Mouse (Mus musculus): ENCODE data around the gene Flii. TPM values are rescaled to one million over a fixed set of nuclear protein-coding genes. Genes with fewer than 3 reads are reported as not detected.

Gene Flii
- polyA plus RNA-seq, 1 experiment from 2014 or later = 74.8 TPM

GRCm38 (mm10) chr11:60711218-60711617 is 15.8 kb downstream of the Flii start:
- Histone ChIP-seq H3K9me3 (ENCODE audit: control insufficient read depth, low read length) (no peaks in the 10 kb centered on the region), H3K4me3 (ENCODE audit: low read depth, low read length) (no peak overlapping the region), H3K4me2 (ENCODE audit: low read depth, low read length, severe bottlenecking) (no peak overlapping the region), H3K36me3 (ENCODE audit: control insufficient read depth, insufficient read depth, low read length) (peaks cover 46% of the 10 kb centered on the region), H3K4me1 (replicated peaks; ENCODE audit: control insufficient read depth, insufficient read depth, low read length) (no peaks in the 10 kb centered on the region), H3K9ac (ENCODE audit: low read length) (no peak overlapping the region), H3K27me3 (ENCODE audit: control insufficient read depth, insufficient read depth, low read length) (no peaks in the 10 kb centered on the region), H3K27ac (ENCODE audit: low read depth, low read length) (no peak overlapping the region)
- ATAC-seq (replicated peaks; ENCODE audit: low FRiP score) (no peak), DNase-seq (ENCODE audit: low spot score) (no peak)
- 92% methylated on average over 17 of the region's 17 CpGs for WGBS

DNA sequence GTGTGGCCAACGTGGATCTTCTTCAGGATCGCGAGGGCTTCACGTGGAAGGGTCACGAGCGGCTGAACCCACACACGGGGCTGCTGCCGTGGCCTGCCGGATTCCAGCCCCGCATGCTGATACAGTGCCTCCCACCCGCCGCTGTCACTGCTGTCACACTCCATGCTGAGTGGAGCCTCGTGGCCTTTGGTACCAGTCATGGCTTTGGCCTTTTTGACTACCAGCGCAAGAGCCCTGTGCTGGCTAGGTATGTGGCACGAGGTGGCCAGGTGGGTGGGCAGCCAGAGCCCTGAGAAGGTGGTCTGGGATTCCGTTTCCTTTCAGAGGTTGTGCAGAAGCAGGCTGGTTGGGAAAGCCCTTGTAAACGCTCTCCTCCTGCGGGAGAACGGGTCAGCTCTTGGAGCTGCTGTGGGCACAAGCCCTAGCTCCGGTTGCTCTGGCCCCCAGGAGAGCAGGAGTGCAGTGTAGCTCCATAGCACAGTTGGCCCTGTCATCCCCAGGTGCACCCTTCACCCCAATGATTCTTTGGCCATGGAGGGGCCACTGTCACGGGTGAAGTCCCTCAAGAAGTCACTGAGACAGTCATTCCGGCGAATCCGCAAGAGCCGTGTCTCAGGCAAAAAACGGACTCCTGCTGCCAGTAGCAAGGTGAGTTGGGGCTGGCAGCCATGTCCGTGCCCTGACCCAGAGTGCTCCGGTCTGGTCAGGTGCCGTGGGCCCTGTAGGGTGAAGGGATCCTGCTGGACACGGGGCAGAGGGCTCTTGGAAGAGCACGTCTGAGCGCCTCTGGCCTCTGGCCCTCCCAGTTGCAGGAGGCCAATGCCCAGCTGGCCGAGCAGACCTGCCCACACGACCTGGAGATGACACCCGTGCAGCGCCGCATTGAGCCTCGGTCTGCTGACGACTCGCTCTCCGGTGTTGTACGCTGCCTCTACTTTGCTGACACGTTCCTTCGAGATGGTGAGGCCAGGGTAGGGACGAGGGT is 17.3 kb downstream of the Flii start:
- no peak overlapping the region for H3K9ac ChIP-seq (ENCODE audit: low read length)
- WGBS = 96% methylated on average over 45 of the region's 45 CpGs
- no peaks in the 10 kb centered on the region for H3K27me3 ChIP-seq (ENCODE audit: control insufficient read depth, insufficient read depth, low read length)
- DNase-seq (ENCODE audit: low spot score) = peak; percentile 48
- peaks cover 51% of the 10 kb centered on the region for H3K36me3 ChIP-seq (ENCODE audit: control insufficient read depth, insufficient read depth, low read length)
- no peaks in the 10 kb centered on the region for H3K9me3 ChIP-seq (ENCODE audit: control insufficient read depth, low read length)
- no peak overlapping the region for H3K4me3 ChIP-seq (ENCODE audit: low read depth, low read length)
- no peak overlapping the region for H3K27ac ChIP-seq (ENCODE audit: low read depth, low read length)
- H3K4me2 ChIP-seq (ENCODE audit: low read depth, low read length, severe bottlenecking) = no peak overlapping the region
- no peaks in the 10 kb centered on the region for H3K4me1 ChIP-seq (replicated peaks; ENCODE audit: control insufficient read depth, insufficient read depth, low read length)
- no peak for ATAC-seq (replicated peaks; ENCODE audit: low FRiP score)

- Histone ChIP-seq H3K4me3 (ENCODE audit: low read depth, low read length) (no peak overlapping the region), H3K27ac (ENCODE audit: low read depth, low read length) (no peak overlapping the region), H3K9me3 (ENCODE audit: control insufficient read depth, low read length) (no peaks in the 10 kb centered on the region), H3K9ac (ENCODE audit: low read length) (no peak overlapping the region), H3K4me2 (ENCODE audit: low read depth, low read length, severe bottlenecking) (no peak overlapping the region), H3K36me3 (ENCODE audit: control insufficient read depth, insufficient read depth, low read length) (peaks cover 48% of the 10 kb centered on the region), H3K27me3 (ENCODE audit: control insufficient read depth, insufficient read depth, low read length) (no peaks in the 10 kb centered on the region), H3K4me1 (replicated peaks; ENCODE audit: control insufficient read depth, insufficient read depth, low read length) (no peaks in the 10 kb centered on the region)
- ATAC-seq (replicated peaks; ENCODE audit: low FRiP score) (no peak), DNase-seq (ENCODE audit: low spot score) (no peak)
- WGBS = 87% methylated on average over 10 of the region's 10 CpGs
These were observed 18.4 kb downstream of the Flii start for GRCm38 (mm10) chr11:60708631-60709030.

- Histone ChIP-seq H3K4me1 (replicated peaks; ENCODE audit: control insufficient read depth, insufficient read depth, low read length) (no peaks in the 10 kb centered on the region; the same call in 1 of the 2 replicates), H3K4me3 (ENCODE audit: low read depth, low read length) (no peak overlapping the region), H3K9ac (ENCODE audit: low read length) (no peak overlapping the region), H3K36me3 (ENCODE audit: control insufficient read depth, insufficient read depth, low read length) (peaks cover 44% of the 10 kb centered on the region), H3K4me2 (ENCODE audit: low read depth, low read length, severe bottlenecking) (no peak overlapping the region), H3K9me3 (ENCODE audit: control insufficient read depth, low read length) (no peaks in the 10 kb centered on the region), H3K27ac (ENCODE audit: low read depth, low read length) (no peak overlapping the region), H3K27me3 (ENCODE audit: control insufficient read depth, insufficient read depth, low read length) (no peaks in the 10 kb centered on the region)
- DNase-seq (ENCODE audit: low spot score) (peak; percentile 49), ATAC-seq (replicated peaks; ENCODE audit: low FRiP score) (no peak)
- 87% methylated on average over 3 of the region's 3 CpGs for WGBS
These were observed 19.4 kb downstream of the Flii start for GRCm38 (mm10) chr11:60707672-60708071.

DNA sequence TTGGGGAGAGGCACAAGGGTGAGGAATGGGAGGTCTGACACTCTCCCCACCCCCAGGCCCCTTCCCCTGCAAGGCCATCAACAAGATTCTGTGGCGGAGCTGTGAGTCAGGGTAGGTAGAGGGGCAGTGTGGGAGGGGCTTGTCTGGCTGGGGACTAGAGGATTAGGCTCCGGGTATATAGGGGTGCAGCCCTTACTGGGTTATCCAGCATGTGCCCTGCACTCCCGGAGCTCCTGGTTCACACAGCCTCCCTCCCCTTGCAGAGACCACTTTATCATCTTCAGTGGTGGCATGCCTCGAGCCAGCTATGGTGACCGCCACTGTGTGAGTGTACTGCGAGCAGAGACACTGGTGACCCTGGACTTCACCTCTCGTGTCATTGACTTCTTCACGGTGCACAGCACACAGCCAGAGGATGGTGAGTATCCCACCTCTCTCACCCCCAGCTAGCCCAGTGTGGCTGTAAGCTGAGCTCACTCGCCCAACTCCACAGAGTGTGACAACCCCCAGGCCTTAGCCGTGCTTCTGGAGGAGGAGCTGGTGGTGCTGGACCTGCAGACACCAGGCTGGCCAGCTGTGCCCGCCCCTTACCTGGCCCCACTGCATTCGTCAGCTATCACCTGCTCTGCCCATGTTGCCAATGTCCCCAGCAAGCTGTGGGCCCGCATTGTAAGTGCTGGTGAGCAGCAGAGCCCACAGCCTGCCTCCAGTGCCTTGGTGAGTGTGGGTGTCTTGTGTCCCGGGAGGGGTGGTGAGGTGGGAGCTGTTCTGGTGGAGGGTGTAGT is 20.2 kb downstream of the Flii start:
- DNase-seq (ENCODE audit: low spot score) (peak; percentile 46), ATAC-seq (replicated peaks; ENCODE audit: low FRiP score) (no peak)
- peaks cover 40% of the 10 kb centered on the region for H3K36me3 ChIP-seq (ENCODE audit: control insufficient read depth, insufficient read depth, low read length)
- H3K27ac ChIP-seq (ENCODE audit: low read depth, low read length) = no peak overlapping the region
- H3K9ac ChIP-seq (ENCODE audit: low read length) = no peak overlapping the region
- H3K4me2 ChIP-seq (ENCODE audit: low read depth, low read length, severe bottlenecking) = no peak overlapping the region
- no peaks in the 10 kb centered on the region for H3K27me3 ChIP-seq (ENCODE audit: control insufficient read depth, insufficient read depth, low read length)
- 90% methylated on average over 14 of the region's 14 CpGs for WGBS
- no peaks in the 10 kb centered on the region for H3K9me3 ChIP-seq (ENCODE audit: control insufficient read depth, low read length)
- no peaks in the 10 kb centered on the region; the same call in 1 of the 2 replicates for H3K4me1 ChIP-seq (replicated peaks; ENCODE audit: control insufficient read depth, insufficient read depth, low read length)
- H3K4me3 ChIP-seq (ENCODE audit: low read depth, low read length) = no peak overlapping the region

DNA sequence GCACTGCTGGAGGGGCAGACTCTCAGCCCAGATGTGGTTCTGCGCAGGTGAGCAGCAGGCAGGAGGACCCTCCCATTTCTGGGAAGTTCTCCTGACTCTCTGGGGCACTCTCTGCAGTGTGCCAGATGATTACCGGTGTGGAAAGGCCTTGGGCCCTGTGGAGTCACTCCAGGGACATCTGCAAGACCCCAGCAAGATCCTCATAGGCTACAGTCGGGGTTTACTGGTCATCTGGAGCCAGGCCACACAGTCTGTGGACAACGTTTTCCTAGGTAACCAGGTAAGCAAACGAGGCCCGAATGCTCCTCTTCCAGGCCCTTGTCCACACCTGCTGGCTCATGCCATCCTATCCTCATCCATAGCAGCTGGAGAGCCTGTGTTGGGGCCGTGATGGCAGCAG is 21.0 kb downstream of the Flii start:
- no peak overlapping the region for H3K27ac ChIP-seq (ENCODE audit: low read depth, low read length)
- no peak overlapping the region for H3K9ac ChIP-seq (ENCODE audit: low read length)
- no peaks in the 10 kb centered on the region for H3K9me3 ChIP-seq (ENCODE audit: control insufficient read depth, low read length)
- ATAC-seq (replicated peaks; ENCODE audit: low FRiP score) (no peak), DNase-seq (ENCODE audit: low spot score) (no peak)
- H3K4me2 ChIP-seq (ENCODE audit: low read depth, low read length, severe bottlenecking) = no peak overlapping the region
- H3K4me1 ChIP-seq (replicated peaks; ENCODE audit: control insufficient read depth, insufficient read depth, low read length) = peaks cover 5% of the 10 kb centered on the region
- no peaks in the 10 kb centered on the region for H3K27me3 ChIP-seq (ENCODE audit: control insufficient read depth, insufficient read depth, low read length)
- no peak overlapping the region for H3K4me3 ChIP-seq (ENCODE audit: low read depth, low read length)
- peaks cover 32% of the 10 kb centered on the region for H3K36me3 ChIP-seq (ENCODE audit: control insufficient read depth, insufficient read depth, low read length)
- 87% methylated on average over 7 of the region's 7 CpGs for WGBS

DNA sequence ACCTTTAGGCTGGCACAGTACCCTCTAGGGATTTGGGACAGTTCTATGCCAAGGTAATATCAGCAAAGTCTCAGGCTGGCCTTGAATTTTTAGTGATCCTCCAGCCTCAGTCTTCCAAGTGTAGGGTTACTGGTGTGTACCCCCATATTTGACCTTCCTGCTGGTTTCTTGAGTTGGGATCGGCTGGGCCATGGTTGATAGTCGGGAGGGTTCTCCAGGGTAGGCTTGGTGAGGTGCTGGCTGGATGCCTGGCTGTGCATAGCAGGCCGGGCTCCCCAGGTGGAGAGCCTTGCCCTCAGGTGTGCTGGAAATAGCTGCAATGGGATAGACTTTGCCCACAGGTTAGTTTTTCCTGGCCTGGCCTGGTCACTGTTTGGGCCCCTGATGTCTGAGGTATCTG is 21.8 kb downstream of the Flii start:
- 87% methylated on average over 3 of the region's 3 CpGs for WGBS
- Histone ChIP-seq H3K36me3 (ENCODE audit: control insufficient read depth, insufficient read depth, low read length) (peaks cover 28% of the 10 kb centered on the region), H3K9me3 (ENCODE audit: control insufficient read depth, low read length) (no peaks in the 10 kb centered on the region), H3K4me1 (replicated peaks; ENCODE audit: control insufficient read depth, insufficient read depth, low read length) (peaks cover 11% of the 10 kb centered on the region), H3K27me3 (ENCODE audit: control insufficient read depth, insufficient read depth, low read length) (no peaks in the 10 kb centered on the region), H3K4me2 (ENCODE audit: low read depth, low read length, severe bottlenecking) (no peak overlapping the region), H3K9ac (ENCODE audit: low read length) (no peak overlapping the region), H3K4me3 (ENCODE audit: low read depth, low read length) (no peak overlapping the region), H3K27ac (ENCODE audit: low read depth, low read length) (no peak overlapping the region)
- DNase-seq (ENCODE audit: low spot score) = no peak
- no peak for ATAC-seq (replicated peaks; ENCODE audit: low FRiP score)

DNA sequence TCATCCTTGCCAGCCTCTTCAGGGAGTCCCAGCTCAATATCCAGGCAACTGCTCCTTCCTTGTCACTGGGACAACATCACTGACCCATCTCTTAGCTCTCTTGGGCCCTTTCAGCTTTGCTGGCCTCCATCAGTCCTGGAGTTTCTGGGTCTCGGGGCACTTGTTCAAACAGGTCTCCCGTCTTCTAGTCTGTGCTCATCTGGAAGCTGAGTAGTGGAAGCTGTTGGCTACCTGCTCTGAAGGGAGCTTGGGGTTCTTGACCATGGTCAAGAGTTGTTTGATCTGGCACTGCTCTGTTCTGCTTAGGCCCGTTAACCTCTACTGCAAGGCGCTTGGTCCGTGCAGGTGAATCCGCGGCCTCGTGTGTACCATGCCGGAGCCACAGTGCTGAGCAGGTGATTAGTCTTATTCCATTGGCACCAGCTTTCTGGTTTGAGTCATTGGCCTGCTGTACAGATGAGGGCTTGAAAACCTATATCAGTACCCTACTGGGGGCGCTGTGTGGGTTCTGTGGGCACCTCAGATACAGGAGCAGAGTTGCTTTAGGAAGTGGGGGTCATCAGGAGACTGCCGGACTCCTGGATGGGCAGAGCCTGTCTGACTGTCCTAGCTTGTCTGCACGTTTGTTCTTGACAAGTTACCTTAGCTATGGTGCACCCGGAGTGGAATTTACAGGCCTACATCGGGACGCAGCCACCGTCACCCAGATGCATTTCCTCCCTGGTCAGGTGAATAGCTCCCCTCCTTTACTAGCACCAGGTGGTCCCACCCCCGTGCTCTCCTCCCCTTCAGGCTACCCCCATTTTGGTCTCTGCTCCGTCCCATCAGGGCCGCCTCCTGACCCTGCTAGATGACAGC is 22.8 kb downstream of the Flii start:
- Histone ChIP-seq H3K9ac (ENCODE audit: low read length) (no peak overlapping the region), H3K36me3 (ENCODE audit: control insufficient read depth, insufficient read depth, low read length) (peaks cover 18% of the 10 kb centered on the region), H3K27me3 (ENCODE audit: control insufficient read depth, insufficient read depth, low read length) (no peaks in the 10 kb centered on the region), H3K4me3 (ENCODE audit: low read depth, low read length) (no peak overlapping the region), H3K4me2 (ENCODE audit: low read depth, low read length, severe bottlenecking) (no peak overlapping the region), H3K9me3 (ENCODE audit: control insufficient read depth, low read length) (no peaks in the 10 kb centered on the region), H3K27ac (ENCODE audit: low read depth, low read length) (no peak overlapping the region), H3K4me1 (replicated peaks; ENCODE audit: control insufficient read depth, insufficient read depth, low read length) (peaks cover 11% of the 10 kb centered on the region)
- no peak for DNase-seq (ENCODE audit: low spot score)
- ATAC-seq (replicated peaks; ENCODE audit: low FRiP score) = no peak
- WGBS = 94% methylated on average over 19 of the region's 19 CpGs
